Mouse (Mus musculus): ENCODE data around the gene Nek8. TPM values are rescaled to one million over a fixed set of nuclear protein-coding genes. Genes with fewer than 3 reads are reported as not detected.
"Not testable (repeated sequence)": the region's sequence is repeated elsewhere in the genome, so short reads cannot be mapped to it uniquely, and the experiment has no call there.

Nek8 gene
- total RNA-seq (2021): 10 to 100 TPM; 16.3 to 16.5 TPM
- long read RNA-seq, experiment 1, partial matches to known transcripts: 2 of 17 reads
- long read RNA-seq, experiment 1, other reads (novel, unspliced or antisense): 8 of 17 reads
- long read RNA-seq, experiment 2, transcript Nek8-208 (14 exons, 2,882 nt): minor isoform, 6 of 40 reads
- long read RNA-seq, experiment 2, transcript Nek8-201 (15 exons, 2,809 nt): major isoform, 16 of 40 reads
- long read RNA-seq, experiment 2, partial matches to known transcripts: 4 of 40 reads
- long read RNA-seq, experiment 2, other reads (novel, unspliced or antisense): 10 of 40 reads

DNA sequence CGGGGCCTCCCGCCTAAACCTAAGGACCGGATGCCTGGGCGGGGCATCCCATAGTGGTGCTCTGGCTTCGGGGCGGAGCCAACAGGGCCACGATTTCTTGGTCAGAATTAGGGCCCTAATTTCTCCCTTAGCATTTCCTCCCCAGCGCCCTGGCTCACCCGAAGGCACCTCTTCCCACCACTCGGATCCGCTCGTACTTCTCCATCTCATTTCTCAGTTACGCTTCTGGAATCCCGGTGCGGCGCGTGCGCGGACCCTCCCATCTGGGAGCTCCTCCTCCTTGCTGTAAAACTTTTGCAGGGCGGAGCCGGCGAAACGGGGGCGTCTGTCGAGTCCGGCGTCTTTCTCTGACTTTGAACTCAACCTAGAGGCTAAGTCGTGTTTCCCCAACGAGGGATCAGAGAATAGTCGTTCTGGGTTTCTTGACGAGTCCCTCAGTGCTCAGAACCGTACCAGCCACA, at the start of gene Nek8, which contains the start of gene Tlcd1:
Nek8 (minus strand) TSS at position 274 of the 461 bp plus-strand sequence.
Tlcd1 (plus strand) TSS at position 310 of the 461 bp plus-strand sequence.
- peak; percentile 76 to 84 for DNase-seq (ENCODE audit: low spot score in 2 of 2)

DNA sequence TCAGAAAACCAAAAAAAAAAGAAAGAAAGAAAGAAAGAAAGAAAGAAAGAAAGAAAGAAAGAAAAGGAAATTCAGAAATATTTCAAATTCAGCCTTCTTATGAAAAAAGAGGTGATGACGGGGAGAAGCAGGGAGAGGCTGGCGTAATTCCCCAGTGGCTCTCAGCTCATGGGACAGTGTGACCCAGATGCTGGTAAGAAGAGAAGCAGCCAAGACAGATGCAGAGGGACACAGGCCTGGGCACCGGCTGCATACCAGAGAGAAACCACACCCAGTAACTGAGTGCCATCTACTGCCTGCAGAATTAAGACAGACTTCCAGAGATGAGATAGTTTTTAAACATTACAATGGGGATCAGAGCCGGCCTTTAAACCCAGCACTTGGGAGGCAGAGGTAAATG, 47.1 kb upstream of the Nek8 start:
- no peak for DNase-seq (ENCODE audit: low spot score in 2 of 2)

DNA sequence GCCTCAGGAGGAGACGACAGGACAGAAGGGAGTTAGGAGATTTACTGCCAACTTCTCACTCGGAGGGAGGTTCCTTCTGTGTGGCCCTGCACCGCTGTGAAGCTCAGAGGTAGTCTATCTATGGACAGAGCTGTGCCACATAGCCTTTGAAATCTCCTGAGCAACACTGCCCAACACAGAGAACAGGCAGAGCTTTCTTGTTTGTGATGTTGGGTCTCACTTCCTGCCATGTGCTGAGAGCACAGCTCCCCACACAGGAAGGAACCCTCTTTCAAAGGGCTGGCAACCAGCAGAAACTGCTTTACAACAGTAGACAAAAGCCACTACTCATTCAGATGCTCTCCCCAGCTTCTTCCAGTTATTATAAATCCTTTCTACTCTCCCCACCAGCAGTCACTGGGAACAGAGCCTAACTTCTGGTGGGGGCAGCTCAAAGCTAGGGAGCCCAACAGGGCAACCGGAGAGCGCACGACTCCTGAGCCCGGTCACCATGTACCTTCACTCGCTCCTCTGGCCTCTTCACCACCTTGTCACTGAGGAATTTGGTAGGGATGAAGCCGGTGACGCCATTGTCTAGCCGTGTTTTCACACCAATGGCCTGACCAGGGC, 39.3 kb upstream of the Nek8 start:
- DNase-seq (ENCODE audit: low spot score in 2 of 2): no peak

DNA sequence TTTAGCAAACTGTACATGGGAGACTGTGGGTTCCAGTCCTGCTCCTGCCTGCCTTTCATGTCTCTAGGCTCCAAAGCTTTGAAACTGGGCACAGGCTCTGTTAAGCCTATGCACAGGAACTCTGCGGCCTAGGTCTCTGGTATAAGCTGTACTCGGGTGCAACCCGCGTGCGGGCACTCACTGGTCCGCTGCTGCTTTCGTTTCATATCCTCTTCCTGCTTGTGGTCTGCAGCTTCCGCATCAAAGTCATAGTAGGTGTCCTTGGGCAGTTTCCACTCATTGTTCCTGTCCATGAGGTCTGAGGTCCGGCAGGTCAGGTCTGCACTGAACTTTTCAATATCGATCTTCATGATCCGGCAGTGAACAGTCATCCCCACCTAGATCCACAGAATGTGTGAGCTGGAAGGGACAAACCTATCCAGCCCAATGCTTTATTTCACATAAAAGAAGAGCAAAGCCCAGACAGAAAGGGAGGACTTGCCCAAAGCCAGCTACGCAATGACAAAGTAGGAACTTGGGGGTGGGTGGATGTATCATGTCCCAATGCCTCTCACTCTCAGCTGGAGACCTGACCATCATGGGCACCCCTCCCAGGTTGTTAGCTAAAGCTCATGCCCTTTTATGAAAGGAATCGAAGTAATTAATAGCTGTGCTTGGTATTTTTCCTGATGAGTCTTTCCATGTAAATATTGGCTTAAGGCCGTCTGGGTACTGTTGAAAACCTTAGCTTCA, 36.8 kb upstream of the Nek8 start:
- DNase-seq (ENCODE audit: low spot score in 2 of 2): no peak

DNA sequence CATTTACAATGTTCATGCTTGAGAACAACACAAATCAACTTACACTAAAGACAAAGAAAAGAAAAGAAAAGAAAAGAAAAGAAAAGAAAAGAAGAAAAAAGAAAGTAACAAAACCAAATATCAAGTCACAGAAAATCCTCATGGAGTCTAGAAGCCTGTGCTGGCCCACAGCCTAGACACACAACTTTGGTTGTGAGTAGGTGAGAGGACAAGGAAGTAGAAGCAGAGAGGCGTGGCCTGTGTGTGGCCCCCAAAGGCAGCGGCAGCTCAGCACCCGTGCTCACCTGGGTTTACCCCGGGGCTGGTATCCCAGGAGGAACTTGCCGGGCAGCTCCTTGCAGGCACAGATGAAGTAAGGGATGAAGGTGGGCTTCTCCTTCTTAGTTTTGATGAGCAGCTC, 35.0 kb upstream of the Nek8 start:
- no peak for DNase-seq (ENCODE audit: low spot score in 2 of 2)

DNA sequence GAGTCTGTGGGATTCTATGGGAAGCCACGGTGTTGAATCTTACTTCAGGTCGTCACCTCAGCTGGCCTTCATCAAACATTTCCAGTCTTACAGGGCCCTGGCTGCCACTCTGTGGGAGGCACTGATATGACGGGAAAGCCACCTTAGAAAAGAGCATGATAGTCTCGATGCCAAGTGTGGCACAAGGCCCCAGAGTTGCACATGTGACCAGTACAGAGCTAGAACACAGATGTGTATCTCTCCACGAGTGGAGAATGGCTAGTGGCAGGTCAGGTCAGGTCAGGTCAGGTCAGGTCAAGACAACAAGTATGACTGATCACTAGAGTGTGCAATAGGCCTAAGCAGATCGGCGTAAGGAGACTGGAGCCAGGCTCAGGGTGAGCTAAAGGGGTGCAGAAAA, 34.1 kb upstream of the Nek8 start:
- no peak for DNase-seq (ENCODE audit: low spot score in 2 of 2)

DNA sequence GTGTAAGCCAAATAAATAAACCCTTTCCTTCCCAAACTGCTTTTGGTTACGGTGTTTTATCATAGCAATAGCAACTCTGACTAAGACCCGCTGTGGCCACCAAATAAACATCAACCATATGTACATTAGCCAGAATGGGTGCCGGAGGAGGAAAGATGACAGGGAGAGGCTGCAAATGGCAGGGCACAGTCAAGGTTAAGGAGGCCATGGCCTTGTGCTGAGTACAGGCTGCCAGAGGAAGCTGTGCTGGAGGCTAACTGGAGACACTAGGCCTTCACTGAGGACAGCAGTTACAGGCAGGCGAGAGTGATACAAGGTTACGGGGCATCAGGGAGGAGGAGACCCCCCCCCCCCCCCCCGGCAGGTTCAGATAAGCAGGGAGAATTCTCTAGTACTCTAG, 33.4 kb upstream of the Nek8 start:
- DNase-seq (ENCODE audit: low spot score in 2 of 2): no peak

DNA sequence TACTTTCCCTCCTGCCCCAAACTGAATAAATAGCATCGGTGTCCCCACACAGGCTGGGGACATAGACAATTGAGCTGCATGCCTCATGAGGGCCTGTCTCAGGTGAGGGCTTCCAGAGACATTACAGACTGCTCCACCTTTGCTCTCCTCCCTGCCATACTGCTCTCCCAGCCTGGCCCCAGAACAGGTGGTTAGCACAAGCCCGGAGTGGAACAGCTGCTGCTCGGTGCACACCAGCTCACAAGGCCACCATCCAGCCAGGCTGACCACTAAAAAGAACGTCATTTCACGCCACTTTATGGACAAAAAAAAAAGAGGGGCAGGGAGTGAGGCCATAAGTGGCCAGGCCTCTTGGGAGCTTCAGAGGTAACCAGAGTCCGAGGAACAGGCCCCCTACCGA, 30.7 kb upstream of the Nek8 start:
- no peak for DNase-seq (ENCODE audit: low spot score in 2 of 2)

DNA sequence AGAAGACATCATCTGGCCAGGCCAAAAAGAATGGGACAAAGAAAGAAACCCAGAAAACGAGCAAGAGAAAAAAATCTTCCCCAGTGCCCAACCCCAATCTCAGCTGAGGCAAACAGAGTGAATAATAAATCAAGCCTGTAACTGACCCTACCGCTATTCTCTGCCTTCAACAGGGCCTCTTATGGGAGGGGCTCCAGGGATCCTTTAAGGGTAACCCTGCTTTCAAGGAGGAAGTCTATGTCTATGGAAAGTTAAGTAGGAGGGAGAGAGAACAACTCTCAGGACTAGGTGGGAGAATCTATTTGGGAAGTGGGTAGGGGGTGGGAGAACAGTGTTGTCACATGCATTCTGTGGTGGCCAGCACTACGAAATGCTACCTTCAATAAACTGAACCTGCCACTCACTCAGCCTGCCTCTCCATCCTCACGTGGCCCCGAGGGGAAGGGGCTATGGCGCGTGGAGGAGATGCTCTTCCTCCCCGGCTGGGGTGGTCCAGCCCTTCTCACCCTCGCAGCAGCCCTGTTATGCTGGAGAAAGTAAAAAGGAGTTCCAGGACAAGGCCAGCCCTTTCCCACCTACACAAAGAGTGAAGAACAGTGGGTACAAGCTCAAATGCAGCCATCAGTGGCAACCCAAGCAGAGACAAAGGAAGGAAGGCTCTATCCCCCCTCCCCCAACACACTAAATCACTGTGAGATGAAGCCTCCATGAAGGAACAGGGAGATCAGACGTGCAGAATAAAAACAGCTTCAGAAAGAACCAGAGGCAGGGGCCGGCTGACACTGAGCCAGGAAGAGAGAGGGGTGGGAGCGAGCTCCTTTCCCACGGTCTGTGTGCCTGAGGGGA, 29.1 kb upstream of the Nek8 start:
- no peak for DNase-seq (ENCODE audit: low spot score in 2 of 2)

DNA sequence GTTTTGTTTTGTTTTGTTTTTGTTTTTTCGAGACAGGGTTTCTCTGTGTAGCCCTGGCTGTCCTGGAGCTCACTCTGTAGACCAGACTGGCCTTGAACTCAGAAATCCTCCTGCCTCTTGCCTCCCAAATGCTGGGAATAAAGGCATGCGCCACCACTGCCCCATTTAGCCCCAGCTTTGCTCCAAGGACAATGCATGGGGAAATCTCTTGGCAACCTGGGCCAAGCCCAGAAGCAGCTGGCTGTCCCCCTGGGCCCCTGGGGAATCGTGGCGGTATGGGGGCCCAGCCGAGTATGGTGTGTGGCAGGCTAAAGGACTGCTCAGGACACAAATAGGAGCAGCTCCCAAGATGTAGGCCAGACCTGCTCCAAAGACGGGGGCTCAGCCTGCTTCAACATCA, 27.8 kb upstream of the Nek8 start:
- DNase-seq (ENCODE audit: low spot score in 2 of 2): no peak

DNA sequence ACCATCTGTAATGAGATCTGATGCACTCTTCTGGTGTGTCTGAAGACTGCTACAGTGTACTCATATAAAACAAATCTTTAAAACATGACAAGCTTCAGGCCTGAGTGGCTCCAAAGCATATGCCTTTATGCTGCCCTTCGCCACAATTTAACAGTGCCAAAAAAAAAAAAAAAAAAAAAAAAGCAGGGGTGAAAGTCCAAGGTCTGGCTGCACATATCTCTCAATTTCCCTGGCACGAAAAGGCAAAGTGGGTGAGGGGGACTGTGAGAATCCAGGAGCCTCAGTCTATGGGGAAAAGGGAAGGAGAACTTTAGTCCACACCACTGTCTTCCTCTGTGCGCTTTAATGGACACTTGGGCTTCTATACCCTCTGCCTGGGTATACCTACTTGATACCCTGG, 25.9 kb upstream of the Nek8 start:
- no peak for DNase-seq (ENCODE audit: low spot score in 2 of 2)

DNA sequence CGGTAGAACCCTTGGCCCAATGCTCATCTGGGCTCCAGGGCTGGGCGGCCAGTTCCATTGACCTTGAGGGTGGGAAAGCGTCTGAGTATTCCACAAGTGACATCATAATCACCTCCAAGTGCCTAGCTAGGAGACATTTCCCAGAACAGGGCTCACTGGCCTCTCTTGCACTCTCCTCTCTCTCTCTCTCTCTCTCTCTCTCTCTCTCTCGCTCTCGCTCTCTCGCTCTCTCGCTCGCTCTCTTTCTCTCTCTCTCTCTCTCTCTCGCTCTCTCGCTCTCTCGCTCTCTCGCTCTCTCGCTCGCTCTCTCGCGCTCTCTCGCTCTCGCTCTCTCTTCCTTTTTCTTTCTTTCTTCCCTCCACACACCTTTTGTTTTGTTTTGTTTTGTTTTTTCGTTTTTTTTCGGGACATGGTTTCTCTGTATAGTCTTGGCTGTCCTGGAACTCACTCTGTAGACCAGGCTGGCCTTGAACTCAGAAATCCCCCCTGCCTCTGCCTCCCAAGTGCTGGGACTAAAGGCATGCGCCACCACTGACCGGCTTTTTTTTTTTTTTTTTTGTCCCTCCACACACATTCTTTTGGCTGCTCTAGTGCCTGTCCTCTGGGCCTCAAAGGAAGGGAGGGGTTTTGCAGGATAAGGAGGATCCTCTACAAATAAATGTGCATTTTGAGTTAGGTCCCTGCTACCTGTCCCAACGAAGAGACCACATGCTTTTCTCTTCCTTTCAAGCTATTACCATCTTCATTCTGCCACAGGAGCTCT, 18.8 kb upstream of the Nek8 start:
- no peak for DNase-seq (ENCODE audit: low spot score in 2 of 2)

DNA sequence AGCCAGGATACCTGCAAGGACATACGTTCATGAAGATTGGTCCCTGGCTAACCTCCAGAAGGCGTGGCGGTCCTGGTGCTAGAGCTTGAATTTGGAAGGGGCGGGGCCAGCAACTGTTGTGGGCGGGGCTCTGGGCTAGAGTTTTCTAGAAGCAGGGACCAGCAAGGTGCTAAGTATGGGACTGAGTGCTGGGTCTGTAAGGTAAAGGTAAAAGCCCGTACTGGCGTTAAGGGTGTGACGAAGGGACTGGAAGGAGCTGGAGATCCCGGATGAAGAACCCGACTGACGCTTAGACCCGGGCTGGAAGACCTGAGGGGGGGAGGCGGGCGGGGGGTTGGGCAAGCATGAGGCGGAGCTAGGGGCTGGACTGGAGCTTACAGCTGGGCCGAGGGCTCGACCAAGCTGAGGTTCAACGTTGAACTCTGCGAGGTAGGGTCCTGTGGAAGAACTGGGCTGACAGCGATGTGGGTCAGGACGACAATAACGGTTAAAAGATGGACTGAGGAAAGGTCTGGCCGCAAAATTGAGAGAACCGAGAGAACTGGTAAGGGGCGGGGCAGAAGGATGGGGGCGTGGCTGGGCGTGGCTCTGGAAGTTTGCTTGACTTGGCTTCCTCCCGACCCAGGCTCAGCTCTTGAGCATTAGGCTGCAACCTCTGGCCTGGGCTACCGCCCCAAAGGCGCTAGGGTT, 18.1 kb upstream of the Nek8 start:
- DNase-seq (ENCODE audit: low spot score in 2 of 2): peak; percentile 54 to 67

DNA sequence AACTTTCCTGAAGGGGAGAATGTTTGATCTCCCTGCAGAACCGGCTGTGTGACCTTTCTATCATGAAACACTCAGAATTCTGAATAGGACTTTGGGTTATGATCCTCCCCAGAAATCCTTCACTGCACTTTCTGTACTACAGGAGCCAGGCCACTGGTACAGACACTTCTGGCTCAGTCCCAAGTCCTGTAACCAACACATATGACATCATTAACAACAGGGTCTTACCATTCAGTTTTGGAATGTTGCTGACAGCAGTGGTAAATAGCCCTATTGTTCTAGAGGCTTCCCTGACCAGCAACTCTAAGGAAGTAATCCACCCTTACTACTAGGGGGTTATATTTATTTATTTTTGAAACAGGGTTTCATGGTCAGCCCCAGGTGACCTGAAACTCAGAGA, 16.6 kb upstream of the Nek8 start, which contains the start of gene Proca1:
Proca1 (plus strand) TSS at position 280 of the 400 bp plus-strand sequence.
- DNase-seq (ENCODE audit: low spot score in 2 of 2): no peak

DNA sequence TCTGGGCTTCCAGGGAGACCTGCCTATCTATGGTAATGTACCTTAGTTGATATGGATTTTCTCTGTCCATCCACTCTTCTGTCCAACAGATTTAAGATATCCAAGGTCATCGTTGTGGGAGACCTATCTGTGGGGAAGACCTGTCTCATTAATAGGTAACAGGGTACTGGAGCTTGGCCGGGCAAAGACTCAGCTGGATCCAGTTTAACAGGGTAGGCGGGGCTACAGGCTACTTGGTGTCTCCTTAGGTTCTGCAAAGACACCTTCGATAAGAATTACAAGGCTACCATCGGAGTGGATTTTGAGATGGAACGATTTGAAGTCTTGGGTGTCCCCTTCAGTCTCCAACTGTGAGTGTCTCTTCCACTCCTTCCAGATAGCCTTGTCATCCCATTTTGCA, 13.6 kb upstream of the Nek8 start:
- no peak for DNase-seq (ENCODE audit: low spot score in 2 of 2)

DNA sequence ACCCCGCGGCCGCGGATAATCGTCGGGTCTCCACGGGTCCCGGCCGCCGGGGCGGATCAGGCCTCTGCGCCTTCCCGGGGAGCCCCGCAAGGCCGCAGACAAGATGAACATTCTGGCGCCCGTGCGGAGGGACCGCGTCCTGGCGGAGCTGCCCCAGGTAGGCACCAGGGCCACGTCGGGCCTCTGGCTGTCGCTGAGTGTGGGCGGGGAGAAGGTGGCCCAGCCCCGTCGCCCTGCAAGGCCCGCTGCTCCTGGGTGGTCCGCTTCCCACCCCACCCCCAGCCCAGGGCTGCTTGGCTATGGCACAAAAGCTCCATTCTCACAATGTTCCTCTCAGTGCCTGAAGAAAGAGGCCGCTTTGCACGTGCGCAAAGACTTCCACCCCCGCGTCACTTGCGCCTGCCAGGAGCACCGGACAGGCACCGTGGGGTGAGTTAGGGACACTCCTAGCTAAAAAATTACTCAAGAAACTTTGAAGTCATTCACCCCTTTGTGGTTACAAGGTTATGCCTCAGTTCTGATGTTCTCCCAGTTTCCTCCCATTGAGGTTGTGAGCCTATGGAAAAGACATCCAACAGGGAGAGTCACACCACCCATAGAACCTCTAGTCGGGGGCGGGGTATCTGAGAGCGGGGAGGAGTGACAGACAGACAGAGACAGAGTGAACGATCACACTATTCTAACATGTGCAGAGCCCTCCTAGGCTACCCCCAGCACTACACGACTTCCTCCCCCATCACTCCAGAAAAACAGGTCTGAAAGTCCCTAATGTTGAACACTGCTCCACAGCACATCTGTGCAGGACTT, 13.0 kb upstream of the Nek8 start:
- DNase-seq (ENCODE audit: low spot score in 2 of 2): peak; percentile 40 to 51

DNA sequence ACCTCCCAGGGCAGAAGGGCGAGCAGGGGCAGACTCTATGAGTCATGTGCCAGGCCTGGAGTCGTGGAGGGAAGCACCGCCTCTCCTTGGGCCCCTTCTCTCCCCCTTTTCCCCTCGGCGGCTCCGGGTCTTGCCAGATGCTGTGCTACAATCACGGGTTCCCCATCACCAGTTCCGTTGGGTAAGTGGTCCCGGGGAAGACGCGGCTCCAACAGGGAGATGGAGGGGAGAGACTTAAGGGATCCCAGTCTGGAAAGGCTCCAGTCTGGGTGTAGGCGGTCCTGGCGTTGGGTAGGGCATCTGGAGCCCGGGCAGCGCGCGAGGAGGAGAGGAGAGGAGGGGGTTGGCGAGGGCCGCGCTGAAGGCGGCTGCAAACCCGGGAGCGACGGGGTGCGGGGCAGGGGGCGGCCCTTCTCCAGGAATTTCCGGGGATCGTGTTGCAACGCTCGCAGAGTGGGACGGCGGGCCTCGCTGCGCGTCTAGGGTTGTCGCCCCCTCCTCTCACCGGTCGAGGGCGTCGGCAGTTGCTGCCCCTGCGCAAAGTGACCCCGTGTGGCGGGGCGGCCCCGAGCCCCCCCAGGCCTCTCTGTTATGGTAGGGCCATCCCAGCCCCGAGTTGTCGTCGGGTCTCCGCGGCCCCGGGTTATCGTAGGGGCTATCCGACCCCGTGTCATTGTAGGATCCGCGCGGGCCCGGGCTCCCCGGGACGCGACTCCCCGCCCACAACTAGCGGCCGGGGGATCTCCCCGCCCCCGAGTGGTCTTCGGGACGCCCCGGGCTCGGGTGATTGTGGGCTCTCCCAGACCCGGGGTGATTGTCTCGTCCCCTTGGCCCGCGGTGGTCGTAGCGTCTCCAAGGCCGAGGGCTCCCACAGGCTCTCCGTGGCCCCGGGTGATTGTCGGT, 12.1 kb upstream of the Nek8 start, which contains the start of gene Rab34:
Rab34 (plus strand) TSS at position 100 of the 903 bp plus-strand sequence.
- DNase-seq (ENCODE audit: low spot score in 2 of 2): peak; percentile 62 to 70

DNA sequence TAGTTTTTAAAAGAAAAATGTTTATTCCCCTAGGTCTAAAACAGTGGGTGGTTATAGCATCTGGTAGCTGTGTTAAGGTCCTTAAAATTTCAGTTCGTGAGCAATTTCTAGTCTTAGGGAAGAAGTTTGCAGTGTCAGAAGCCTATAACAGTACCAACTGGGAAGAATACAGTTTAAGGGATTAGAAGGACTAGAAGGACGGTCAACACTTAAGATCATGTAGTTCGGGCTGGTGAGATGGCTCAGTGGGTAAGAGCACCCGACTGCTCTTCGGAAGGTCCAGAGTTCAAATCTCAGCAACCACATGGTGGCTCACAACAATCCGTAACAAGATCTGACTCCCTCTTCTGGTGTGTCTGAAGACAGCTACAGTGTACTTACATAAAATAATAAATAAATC, 8.2 kb upstream of the Nek8 start:
- not testable (repeated sequence) for DNase-seq (ENCODE audit: low spot score in 2 of 2)

Data from adrenal gland, postnatal 4 days (tissue).